Mouse (Mus musculus) hindbrain, embryonic 16.5 days (tissue): Measurements from ENCODE around the gene Gm45213. TPM values are rescaled to one million over a fixed set of nuclear protein-coding genes. Genes with fewer than 3 reads are reported as not detected.
A peak's percentile ranks its signal among the peaks of the same experiment; 100 is the strongest.

ENCODE experiments used
- ATAC-seq: fragments of 200-750 bp; cut with Nextera tagmentation; 2 replicates; pipeline ENCODE4 v1.8.0; 2017; ENCODE audit warnings: moderate TSS enrichment, moderate library complexity
- H3K27ac ChIP-seq: fragments of 300-500 bp; sonication (generic); 2 replicates; pipeline ENCODE4 v1.5.1; 2014; ENCODE audit warnings: low read depth, mild to moderate bottlenecking, control low read depth, low read length, moderate library complexity
- H3K27me3 ChIP-seq: fragments of 300-500 bp; sonication (generic); replicated peaks from 2 replicates; pipeline ENCODE4 v1.6.1; 2014; ENCODE audit warnings: low read length; ENCODE audit not compliant: control insufficient read depth, insufficient read depth
- H3K36me3 ChIP-seq: fragments of 300-500 bp; sonication (generic); 2 replicates; pipeline ENCODE4 v1.6.1; 2014; ENCODE audit warnings: mild to moderate bottlenecking, low read length, moderate library complexity, mixed read lengths; ENCODE audit not compliant: control insufficient read depth, insufficient read depth
- H3K4me1 ChIP-seq: fragments of 300-500 bp; sonication (generic); 2 replicates; pipeline ENCODE4 v1.6.1; 2014; ENCODE audit warnings: low read depth, low read length; ENCODE audit not compliant: control insufficient read depth, insufficient read depth
- H3K4me2 ChIP-seq: fragments of 300-500 bp; sonication (generic); 2 replicates; pipeline ENCODE4 v1.6.1; 2014; ENCODE audit warnings: mild to moderate bottlenecking, low read length, control low read depth, moderate library complexity
- H3K4me3 ChIP-seq: fragments of 300-500 bp; sonication (generic); 2 replicates; pipeline ENCODE4 v1.5.1; 2014; ENCODE audit warnings: mild to moderate bottlenecking, low read length, control low read depth, moderate library complexity
- H3K9ac ChIP-seq: fragments of 300-500 bp; sonication (generic); 2 replicates; pipeline ENCODE4 v1.6.1; 2014; ENCODE audit warnings: low read depth, mild to moderate bottlenecking, control low read depth, low read length, moderate library complexity
- H3K9me3 ChIP-seq: fragments of 300-500 bp; sonication (generic); 2 replicates; pipeline ENCODE4 v1.6.1; 2014; ENCODE audit warnings: mild to moderate bottlenecking, low read length, moderate library complexity; ENCODE audit not compliant: control insufficient read depth
- WGBS: fragments of 180-500 bp; shearing (Covaris S2); extraction: QIAGEN DNeasy Blood & Tissue Kit; methylation state at CpG from one replicate; pipeline ENCODE4 v1.1.7; 2014; 5-methylcytosine and 5-hydroxymethylcytosine counted together
- polyA plus RNA-seq: library from polyadenylated mRNA; unstranded; fragments of >200 nt; fragmentation: Nextera tagmentation; extraction: Ambion mirVana; gene quantifications from 2 replicates; pipeline ENCODE4 v1.2.1, GENCODE M21; 2015

The Gm45213 gene
- polyA plus RNA-seq, 1 experiment from 2014 or later = not detected

DNA sequence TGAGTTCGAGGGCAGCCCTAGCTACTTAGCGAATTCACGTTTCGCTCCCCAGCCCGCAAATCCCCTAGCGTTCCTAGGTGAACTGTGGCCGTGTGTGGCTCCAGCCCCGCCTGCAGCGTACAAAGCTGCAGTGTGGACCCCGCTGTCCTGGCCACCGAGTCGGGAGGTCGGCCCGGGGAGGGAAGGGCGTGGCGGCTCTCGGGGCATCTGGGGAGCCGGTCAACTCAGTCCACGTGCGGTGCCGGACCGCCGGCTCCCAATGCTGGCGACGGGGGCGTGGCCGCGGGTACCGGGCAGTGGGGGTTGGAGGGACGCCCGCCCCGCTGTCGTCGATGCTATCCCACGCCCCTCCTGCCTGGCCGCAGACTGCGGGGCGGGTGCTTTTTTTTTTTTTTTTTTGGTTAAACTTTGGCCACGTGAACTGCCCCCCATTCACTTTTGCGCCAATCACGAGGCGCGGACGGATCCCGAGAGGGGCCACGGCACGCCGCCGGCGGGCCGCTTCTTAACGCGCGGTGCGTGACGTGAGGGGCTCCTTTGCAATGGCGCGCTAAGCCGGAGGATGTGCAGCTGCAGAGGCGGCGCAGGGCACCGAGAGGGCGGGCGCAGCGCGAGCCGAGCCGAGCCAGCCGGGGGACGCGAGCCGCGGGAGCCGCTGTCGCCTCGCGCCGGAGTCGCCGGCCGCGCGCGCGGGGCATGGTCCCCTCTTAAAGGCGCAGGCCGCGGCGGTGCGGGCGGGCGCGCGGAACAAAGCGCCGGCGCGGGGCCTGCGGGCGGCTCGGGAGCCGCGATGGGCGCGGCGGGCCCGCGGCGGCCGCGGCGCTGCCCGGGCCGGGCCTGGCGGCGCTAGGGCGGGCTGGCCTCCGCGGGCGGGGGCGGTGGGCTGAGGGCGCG is 65.8 kb downstream of the Gm45213 start, which contains the start of gene Chsy1:
Gene Chsy1 (plus strand): TSS at position 555 of the 894 bp plus-strand sequence.
- H3K4me2 ChIP-seq = peak within 1 kb of the TSS; percentile 99
- under 1% methylated on average over 79 of the region's 123 CpGs for WGBS
- no peaks in the 10 kb centered on the region for H3K36me3 ChIP-seq
- H3K27ac ChIP-seq = peak within 1 kb of the TSS; percentile 95
- peaks cover 25% of the 10 kb centered on the region for H3K4me1 ChIP-seq
- H3K4me3 ChIP-seq = peak within 1 kb of the TSS; percentile 95
- peak; percentile 92 for ATAC-seq
- 0 out of 2 replicates have a peak, but pooled peaks cover 2% of the 10 kb centered on the region for H3K27me3 ChIP-seq
- peak within 1 kb of the TSS; percentile 97 for H3K9ac ChIP-seq
- H3K9me3 ChIP-seq = no peaks in the 10 kb centered on the region

DNA sequence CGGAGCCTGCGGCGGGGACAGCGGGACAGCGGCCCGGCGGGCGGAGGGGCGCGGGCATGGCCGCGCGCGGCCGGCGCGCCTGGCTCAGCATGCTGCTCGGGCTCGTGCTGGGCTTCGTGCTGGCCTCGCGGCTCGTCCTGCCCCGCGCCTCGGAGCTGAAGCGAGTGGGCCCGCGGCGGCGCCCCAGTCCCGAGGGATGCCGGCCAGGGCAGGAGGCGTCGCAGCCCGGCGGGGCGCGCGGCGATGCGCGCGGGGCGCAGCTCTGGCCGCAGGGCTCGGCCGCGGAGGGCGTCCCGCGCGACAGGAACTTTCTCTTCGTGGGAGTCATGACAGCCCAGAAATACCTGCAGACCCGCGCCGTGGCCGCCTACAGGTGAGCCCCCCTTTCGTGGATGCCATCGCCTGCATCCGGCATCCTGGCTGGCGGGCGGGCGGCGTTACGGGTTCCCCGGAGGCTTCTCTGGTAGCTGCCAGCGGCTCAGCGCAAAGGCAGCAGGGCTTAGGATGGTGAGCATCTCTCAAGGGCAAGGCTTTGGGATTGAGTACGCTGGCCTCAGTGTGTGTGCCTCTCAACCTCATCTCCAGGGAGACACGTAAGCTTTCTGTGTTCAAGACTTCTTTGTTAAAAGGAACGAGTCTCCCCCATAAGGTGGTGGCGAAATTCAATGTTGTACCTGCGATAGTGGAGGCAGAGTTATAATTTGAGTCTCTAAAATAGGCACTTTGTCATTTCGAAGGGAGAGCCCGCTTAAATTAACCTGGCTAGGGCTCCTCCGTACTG is 66.6 kb downstream of the Gm45213 start:
- WGBS = under 1% methylated on average over 47 of the region's 77 CpGs
- H3K4me1 ChIP-seq = peaks cover 25% of the 10 kb centered on the region

DNA sequence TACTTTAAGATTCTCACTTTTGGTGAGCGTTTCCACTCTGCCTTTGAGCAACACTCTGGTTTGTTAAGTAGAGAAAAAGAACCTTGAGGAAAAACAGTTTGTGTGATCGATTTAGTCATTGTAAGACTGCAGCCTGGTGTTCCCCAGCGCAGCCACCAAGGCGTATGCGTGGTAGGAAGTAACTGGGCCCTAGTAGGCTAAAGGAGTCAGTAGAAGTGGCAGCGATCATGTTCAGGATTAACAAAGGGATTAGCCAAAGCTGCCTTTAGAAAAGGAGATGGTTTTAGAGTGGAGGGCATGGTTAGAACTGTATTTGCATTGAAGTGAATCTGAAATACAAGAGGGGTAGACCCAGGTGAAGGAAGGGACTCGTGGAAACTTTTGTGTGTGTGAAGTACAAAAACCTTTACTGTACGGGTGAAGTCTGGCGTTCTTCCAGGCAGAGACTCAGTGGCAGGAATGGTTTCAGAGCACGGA is 67.3 kb downstream of the Gm45213 start:
- Histone ChIP-seq H3K27ac (peak overlapping the region; percentile 95), H3K4me2 (peak overlapping the region; percentile 99), H3K9me3 (no peaks in the 10 kb centered on the region), H3K9ac (peak overlapping the region; percentile 97), H3K4me1 (peaks cover 25% of the 10 kb centered on the region), H3K27me3 (0 out of 2 replicates have a peak, but pooled peaks cover 2% of the 10 kb centered on the region), H3K36me3 (no peaks in the 10 kb centered on the region), H3K4me3 (peak overlapping the region; percentile 95)
- WGBS = 2% methylated on average over 10 of the region's 10 CpGs
- ATAC-seq = no peak

More for the DNA sequence above, 66.6 kb downstream of the Gm45213 start:
- ATAC-seq = peak; percentile 50
- H3K4me3 ChIP-seq = peak overlapping the region; percentile 95
- peak overlapping the region; percentile 99 for H3K4me2 ChIP-seq
- peak overlapping the region; percentile 95 for H3K27ac ChIP-seq
- 0 out of 2 replicates have a peak, but pooled peaks cover 2% of the 10 kb centered on the region for H3K27me3 ChIP-seq
- peak overlapping the region; percentile 97 for H3K9ac ChIP-seq
- no peaks in the 10 kb centered on the region for H3K9me3 ChIP-seq
- H3K36me3 ChIP-seq = no peaks in the 10 kb centered on the region

DNA sequence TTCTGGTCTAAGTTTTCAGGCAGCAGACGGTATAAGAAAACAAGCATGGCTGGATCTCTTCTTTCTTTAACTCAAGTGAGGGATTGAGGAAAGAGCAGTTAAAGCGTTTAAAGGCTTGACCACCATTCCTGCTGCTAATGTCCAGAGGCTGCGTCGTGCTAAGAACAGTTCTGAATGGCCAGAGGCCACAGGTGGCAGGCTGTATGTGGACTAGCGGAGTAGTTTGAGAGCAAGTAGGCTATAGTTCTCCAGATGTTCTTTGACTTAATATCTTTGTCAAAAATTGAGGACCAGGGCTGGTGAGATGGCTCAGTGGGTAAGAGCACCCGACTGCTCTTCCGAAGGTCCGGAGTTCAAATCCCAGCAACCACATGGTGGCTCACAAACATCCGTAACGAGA is 67.8 kb downstream of the Gm45213 start:
- H3K4me1 ChIP-seq = peaks cover 26% of the 10 kb centered on the region
- 53% methylated on average over 10 of the region's 10 CpGs for WGBS
- H3K36me3 ChIP-seq = no peaks in the 10 kb centered on the region

More for the DNA sequence above, 67.8 kb downstream of the Gm45213 start:
- H3K9me3 ChIP-seq = no peaks in the 10 kb centered on the region
- 0 out of 2 replicates have a peak overlapping the region, but pooled peaks have one; percentile 95 for H3K27ac ChIP-seq
- peak overlapping the region; percentile 95 for H3K4me3 ChIP-seq
- 0 out of 2 replicates have a peak, but pooled peaks cover 2% of the 10 kb centered on the region for H3K27me3 ChIP-seq
- peak overlapping the region; percentile 35; the same call in 1 of the 2 replicates for H3K9ac ChIP-seq
- H3K4me2 ChIP-seq = peak overlapping the region; percentile 99
- ATAC-seq = no peak

Other genes with a start within 250 kb of the Gm45213 start
- 0.99 and 1.4 TPM in 2 replicates for gene Pcsk6, start 181.9 kb upstream of the Gm45213 start, polyA plus RNA-seq
- gene Snrpa1, start 15.4 kb downstream of the Gm45213 start, polyA plus RNA-seq = 117 and 122 TPM in 2 replicates
- gene Selenos, start 36.0 kb downstream of the Gm45213 start, polyA plus RNA-seq = 94.9 and 99.1 TPM in 2 replicates
- 8.7 and 10.0 TPM in 2 replicates for gene Chsy1, start 65.9 kb downstream of the Gm45213 start, polyA plus RNA-seq